Mouse (Mus musculus): ENCODE measurements at regions not wholly inside any gene's neighbourhood (a gene's known extent, or its start where the extent isn't known, plus 50 kb on each side); places are given as distances from the start of the nearest gene placed in this dataset.

DNA sequence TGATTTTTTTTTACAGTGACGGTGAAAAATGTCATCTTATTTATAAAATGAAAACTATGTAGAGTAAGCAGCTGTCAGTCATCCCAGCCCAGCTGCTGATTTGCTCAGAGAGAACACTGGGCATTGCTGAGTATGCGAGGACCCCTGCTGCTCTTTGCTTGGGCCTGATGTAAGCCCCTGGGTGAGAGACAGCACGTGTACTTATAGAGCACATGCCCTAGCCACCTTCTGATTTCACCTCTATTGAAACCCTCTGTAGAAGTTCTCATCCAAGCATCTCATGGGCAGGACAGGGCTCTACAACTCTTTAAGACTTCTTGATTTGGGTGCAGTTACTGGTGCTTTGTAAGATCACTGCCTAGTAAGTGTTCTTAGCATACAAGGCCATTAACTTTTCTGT, 182.2 kb downstream of the Rab11fip2 start:
- DNase-seq, result no peak

DNA sequence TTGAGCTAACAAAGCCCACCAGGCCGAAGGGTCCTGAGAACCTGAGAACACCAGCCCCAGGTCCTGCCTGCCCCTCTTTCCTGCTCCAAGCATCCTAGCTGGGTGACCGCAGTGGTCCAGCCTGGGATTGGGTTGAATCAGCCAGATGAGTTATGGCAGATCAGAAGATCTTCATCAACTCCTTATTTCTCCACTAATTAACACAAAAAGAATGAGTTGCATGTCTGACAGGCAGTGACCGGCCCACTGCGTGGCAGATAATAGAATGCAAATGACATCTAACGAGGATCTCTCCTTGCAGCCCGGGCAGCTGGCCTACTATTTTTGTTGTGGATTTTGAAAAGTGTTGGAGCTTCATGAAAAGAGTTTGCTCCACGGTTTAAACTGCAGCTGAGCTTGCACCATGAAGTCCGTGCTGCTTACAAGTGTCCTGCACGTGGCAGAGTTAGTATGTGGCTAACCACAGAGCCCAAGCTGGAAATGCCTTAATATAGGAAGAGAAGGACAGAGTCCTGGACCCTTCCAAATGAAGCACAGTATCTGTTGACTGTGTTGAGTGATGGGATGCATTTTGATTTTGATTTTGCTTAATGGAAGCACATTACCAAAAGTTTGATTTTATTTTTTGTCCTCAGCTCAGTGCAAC, 158.9 kb downstream of the Rab11fip2 start:
- DNase-seq, result no peak

DNA sequence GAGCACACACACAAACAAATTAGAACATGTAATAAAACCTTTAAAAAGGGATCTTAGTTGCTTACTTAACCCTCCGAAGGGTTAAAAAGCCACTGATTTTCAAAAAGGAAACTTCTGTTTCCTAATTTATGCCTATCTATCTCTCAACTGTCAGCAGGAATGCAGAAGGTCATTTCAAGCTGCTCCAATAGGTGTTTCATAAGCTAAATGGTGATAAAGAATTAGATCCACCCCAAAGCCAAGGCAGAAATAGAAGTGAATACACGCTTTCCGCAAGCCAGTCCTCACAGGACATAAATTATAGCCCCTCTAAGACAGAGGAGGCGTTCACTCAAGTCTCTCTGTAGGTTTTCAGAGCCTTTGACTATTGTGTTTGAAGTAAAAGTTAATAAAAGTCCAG, 112.2 kb downstream of the Rab11fip2 start:
- DNase-seq, result no peak

DNA sequence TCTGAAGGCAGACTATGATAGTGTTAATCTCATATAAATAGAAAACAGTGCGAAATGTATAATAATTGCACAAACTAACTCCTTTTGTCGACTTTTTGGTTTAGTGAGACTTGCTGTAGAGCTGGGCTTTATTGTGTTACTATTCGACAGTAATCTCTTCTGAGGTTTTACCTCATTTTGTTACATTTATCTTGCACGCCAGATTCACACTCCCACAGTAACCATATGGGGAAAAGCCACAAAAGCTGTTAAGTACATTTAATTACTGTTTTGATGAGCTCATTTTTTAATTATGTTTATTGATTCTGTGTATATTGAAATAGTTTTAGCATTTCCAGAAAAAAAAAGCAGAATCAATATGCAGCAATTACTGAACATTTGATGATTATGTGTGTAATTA, 106.3 kb downstream of the Rab11fip2 start:
- no peak for DNase-seq

DNA sequence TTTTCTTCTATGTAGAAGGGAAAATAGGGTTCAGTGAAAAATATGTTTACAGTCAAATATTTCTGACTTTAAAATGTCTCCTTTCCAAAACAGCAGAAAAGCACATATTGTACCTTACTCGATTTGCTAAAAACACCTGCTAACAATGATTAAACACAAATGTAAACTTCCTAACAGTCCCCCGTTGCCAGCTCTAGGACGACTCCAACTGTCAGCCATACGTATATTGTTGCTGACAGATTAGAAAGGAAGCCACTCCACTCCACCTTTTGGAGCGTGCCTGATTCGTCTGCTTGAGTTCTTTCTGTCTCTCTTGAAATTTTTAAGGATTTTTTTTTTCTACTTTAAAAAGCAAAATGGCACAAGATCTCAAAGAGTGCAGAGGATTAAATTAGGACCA, 105.8 kb downstream of the Rab11fip2 start:
- DNase-seq, result no peak

DNA sequence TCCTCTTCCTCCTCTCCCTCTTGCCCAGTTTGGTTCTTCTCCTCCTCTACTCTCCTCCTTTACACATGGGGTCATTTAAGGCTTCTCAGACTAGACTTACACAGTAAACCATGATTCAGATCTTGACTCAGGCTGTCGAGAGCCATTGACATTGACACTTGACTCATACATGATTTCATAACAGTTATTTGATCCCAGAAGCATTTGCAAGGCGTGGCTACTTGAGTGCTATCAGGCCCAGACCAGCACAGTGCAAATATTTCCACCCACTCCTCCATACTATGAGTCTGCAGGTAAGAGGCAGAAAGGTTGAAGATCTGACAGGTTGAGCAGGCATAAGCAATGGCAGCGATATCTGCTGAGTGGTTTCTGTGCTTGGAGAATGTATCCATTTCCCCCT, 99.2 kb downstream of the Rab11fip2 start:
- DNase-seq, result no peak

DNA sequence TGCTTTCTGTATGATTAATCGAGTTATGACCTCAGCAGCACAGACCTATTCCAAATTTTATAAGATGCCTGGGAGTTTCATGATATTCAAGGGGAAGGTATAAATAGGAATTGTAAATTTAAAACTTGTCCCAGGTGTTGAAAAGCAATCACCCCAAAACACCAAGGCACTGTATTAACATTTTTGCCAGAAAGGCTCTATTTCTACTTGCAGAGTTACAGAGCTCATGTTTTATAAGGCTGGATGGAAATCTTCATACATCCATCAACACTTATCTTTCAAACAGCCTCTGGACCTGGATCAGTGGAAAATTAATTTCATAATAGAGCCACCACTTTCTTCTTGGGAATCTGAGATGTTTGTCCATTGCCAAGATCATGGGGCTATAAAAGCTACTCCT, 96.6 kb downstream of the Rab11fip2 start:
- DNase-seq, result no peak

DNA sequence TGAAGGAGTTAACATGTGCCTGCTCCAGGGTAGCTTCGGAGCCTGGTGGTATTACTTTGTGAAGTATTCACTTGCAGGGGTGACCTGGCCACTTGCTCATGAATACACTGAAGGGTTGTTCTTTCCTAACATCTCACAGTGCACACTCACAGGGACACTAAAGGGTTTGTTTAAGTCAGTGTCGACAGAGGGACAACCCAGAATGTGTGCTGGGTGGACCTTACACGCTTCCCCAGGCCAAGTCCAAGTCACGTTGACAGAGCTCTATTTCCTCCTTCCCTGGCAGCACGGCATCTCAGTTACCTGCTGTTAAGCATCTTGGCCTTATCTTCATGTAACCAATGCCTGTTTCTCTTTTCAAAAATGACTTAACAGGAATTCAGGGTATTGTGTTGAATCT, 92.8 kb downstream of the Rab11fip2 start:
- no peak for DNase-seq

DNA sequence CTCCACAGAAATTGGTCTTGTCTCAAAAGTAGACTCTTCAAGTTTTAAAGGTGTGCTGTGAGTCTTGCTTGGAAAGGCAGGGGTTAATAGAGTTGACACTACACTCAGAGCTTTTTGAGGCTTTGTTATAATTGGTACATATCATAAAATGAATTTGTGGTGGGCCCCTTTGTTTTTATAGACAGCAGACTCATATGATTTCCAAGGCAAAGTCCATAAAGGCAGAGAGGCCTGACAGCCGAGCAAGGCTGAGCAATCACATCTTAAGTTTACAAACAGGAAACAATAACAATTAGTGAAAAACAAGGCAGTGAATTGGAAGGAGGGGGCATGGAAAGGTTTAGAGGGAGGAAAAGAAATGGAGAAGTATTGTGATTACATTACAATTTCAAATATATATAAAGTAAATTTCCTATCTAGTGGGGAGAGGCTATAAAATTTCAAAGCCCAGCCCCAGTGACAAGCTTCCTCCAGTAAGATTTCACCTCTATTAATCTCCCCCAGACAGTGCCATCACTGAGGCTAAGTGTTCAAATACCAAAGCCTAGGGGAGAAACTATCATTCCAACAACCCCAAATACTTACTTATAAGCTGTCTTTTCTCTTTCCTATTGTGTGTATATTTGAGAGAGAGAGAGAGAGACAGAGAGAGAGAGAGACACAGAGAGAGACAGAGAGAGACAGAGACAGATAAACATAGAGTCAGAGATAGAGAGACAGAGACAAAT, 91.3 kb downstream of the Rab11fip2 start:
- no peak for DNase-seq

All from thymus, adult 18-20 months (tissue).